In the genomic region with DNA sequence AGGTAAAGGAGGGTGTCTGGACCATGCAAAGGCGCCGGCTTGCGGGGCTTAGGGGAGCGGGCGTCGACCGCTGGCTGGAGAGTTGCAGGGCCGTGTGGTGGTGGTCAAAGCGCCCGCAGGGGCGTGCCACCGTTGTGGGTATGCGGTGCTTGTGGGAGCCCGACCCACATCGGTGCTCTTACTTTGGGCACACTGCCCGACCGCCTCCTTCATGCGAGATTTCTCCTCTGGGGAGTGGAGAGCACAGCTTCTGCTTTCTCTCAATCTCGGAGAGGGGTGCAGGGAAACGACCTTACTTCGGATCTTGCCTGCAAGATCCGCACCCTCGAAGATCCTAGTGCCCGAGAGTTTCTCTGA, we compare ENCODE assay signal across 8 mouse cellular contexts. TPM values are rescaled to one million over a fixed set of nuclear protein-coding genes. Genes with fewer than 3 reads are reported as not detected.
DNase-seq lines count a peak whose midpoint lies in the region; ATAC-seq and TF ChIP-seq lines count a peak whose summit lies in the region.

No protein-coding gene starts in this region.

- no peak; the same call in 1 of the 2 replicates for ATAC-seq in heart, embryonic 11.5 days (replicated peaks; ENCODE audit: insufficient number of reproducible peaks, low FRiP score, low TSS enrichment)
- ATAC-seq in forebrain, embryonic 15.5 days (replicated peaks), result no peak
- ATAC-seq in liver, postnatal 0 days, result peak; percentile 30; the same call in 1 of the 2 replicates

- TF ChIP-seq CTCF in E14TG2a.4 (conservative IDR thresholded peaks at IDR 0.05; ENCODE audit: low read length), result no peak
- no peak for TF ChIP-seq CTCF in liver, postnatal 0 days (IDR thresholded peaks at IDR 0.05; ENCODE audit: low read depth)

- H3K4me3 ChIP-seq in heart, embryonic 11.5 days (ENCODE audit: low read depth, low read length), result peak overlapping the region; percentile 68
- H3K4me3 ChIP-seq in E14TG2a.4 (replicated peaks; ENCODE audit: low read length), result peak overlapping the region; percentile 85
- peak overlapping the region; percentile 66 for H3K4me3 ChIP-seq in forebrain, embryonic 15.5 days
- H3K4me3 ChIP-seq in liver, postnatal 0 days (ENCODE audit: low read depth, low read length), result peak overlapping the region; percentile 62

- WGBS in heart, embryonic 11.5 days (ENCODE audit: insufficient replicate concordance), result under 1% methylated on average over 24 of the region's 24 CpGs
- 2% methylated on average over 24 of the region's 24 CpGs for WGBS in forebrain, embryonic 15.5 days
- under 1% methylated on average over 24 of the region's 24 CpGs for WGBS in liver, postnatal 0 days (ENCODE audit: insufficient replicate concordance)

- TF ChIP-seq EP300 in liver, postnatal 0 days (IDR thresholded peaks at IDR 0.05; ENCODE audit: low read depth), result no peak

- no peaks in the 10 kb centered on the region for H3K27me3 ChIP-seq in heart, embryonic 11.5 days (ENCODE audit: control insufficient read depth, insufficient read depth, low read length)
- H3K27me3 ChIP-seq in E14TG2a.4 (ENCODE audit: insufficient read depth, low read length), result peaks cover 7% of the 10 kb centered on the region; the same call in 1 of the 2 replicates
- H3K27me3 ChIP-seq in forebrain, embryonic 15.5 days, result no peaks in the 10 kb centered on the region
- no peaks in the 10 kb centered on the region for H3K27me3 ChIP-seq in liver, postnatal 0 days (ENCODE audit: insufficient read depth, low read length)

- no peaks in the 10 kb centered on the region for H3K36me3 ChIP-seq in heart, embryonic 11.5 days (ENCODE audit: control insufficient read depth, insufficient read depth, low read length)
- peaks cover 12% of the 10 kb centered on the region for H3K36me3 ChIP-seq in E14TG2a.4 (ENCODE audit: insufficient read depth, low read length)
- H3K36me3 ChIP-seq in forebrain, embryonic 15.5 days, result no peaks in the 10 kb centered on the region
- peaks cover 4% of the 10 kb centered on the region; the same call in 1 of the 2 replicates for H3K36me3 ChIP-seq in liver, postnatal 0 days (replicated peaks; ENCODE audit: insufficient read depth, low read length)

- H3K9ac ChIP-seq in heart, embryonic 11.5 days (ENCODE audit: low read depth, low read length), result peak overlapping the region; percentile 82
- H3K9ac ChIP-seq in forebrain, embryonic 15.5 days (replicated peaks), result peak overlapping the region; percentile 78
- peak overlapping the region; percentile 75 for H3K9ac ChIP-seq in liver, postnatal 0 days (replicated peaks)

- DNase-seq in heart, adult 11 months, result no peak
- DNase-seq in liver, postnatal 0 days, result no peak
- DNase-seq in adrenal gland, postnatal 36 days, result no peak
- no peak for DNase-seq in frontal cortex, adult 2 months (ENCODE audit: extremely low spot score in 1 of 2, low spot score in 1 of 2)
- DNase-seq in left cerebral cortex, adult 8-10 months (ENCODE audit: low spot score in 2 of 2), result no peak

- H3K4me2 ChIP-seq in heart, embryonic 11.5 days, result peak overlapping the region; percentile 93
- peak overlapping the region; percentile 69 for H3K4me2 ChIP-seq in forebrain, embryonic 15.5 days (replicated peaks)
- peak overlapping the region; percentile 89 for H3K4me2 ChIP-seq in liver, postnatal 0 days (ENCODE audit: low read depth, low read length)

- H3K9me3 ChIP-seq in heart, embryonic 11.5 days (replicated peaks; ENCODE audit: control insufficient read depth, low read length), result no peaks in the 10 kb centered on the region
- no peaks in the 10 kb centered on the region for H3K9me3 ChIP-seq in E14TG2a.4 (ENCODE audit: low read length)
- no peaks in the 10 kb centered on the region for H3K9me3 ChIP-seq in forebrain, embryonic 15.5 days
- H3K9me3 ChIP-seq in liver, postnatal 0 days (ENCODE audit: low read length), result no peaks in the 10 kb centered on the region

- peaks cover 41% of the 10 kb centered on the region for H3K4me1 ChIP-seq in heart, embryonic 11.5 days (ENCODE audit: control insufficient read depth, insufficient read depth, low read length)
- H3K4me1 ChIP-seq in E14TG2a.4 (replicated peaks; ENCODE audit: low read depth, low read length), result peaks cover 78% of the 10 kb centered on the region
- H3K4me1 ChIP-seq in forebrain, embryonic 15.5 days, result peaks cover 44% of the 10 kb centered on the region
- peaks cover 37% of the 10 kb centered on the region for H3K4me1 ChIP-seq in liver, postnatal 0 days (ENCODE audit: insufficient read depth)

- H3K27ac ChIP-seq in heart, embryonic 11.5 days (ENCODE audit: low read depth, low read length), result peak overlapping the region; percentile 57; the same call in 1 of the 2 replicates
- H3K27ac ChIP-seq in forebrain, embryonic 15.5 days (replicated peaks), result peak overlapping the region; percentile 94
- peak overlapping the region; percentile 60 for H3K27ac ChIP-seq in liver, postnatal 0 days (ENCODE audit: low read depth)

RNA-seq across cellular contexts. Expression of a gene that starts 0.3 kb away (rescaled TPM):
- 9.4 and 10.5 TPM in 2 replicates for polyA plus RNA-seq in heart, embryonic 11.5 days (2014; fragmentation: Nextera tagmentation; extraction: Ambion mirVana)
- 45.8 TPM in 2 replicates for polyA plus RNA-seq in forebrain, embryonic 15.5 days (2015; fragmentation: Nextera tagmentation; extraction: Ambion mirVana)
- polyA plus RNA-seq in liver, postnatal 0 days (2015; fragmentation: Nextera tagmentation; extraction: Ambion mirVana), result 3.4 and 4.1 TPM in 2 replicates
- total RNA-seq in adrenal gland, postnatal 36 days (2021), result 10 to 100 TPM; 11.4 to 12.5 TPM
- polyA plus RNA-seq in frontal cortex, adult 2 months (2012; rRNA removed), result 26.6 and 38.8 TPM in 2 replicates
- 10 to 100 TPM; 25.0 to 36.9 (median 30.7) TPM for total RNA-seq in left cerebral cortex, adult 8-10 months (2022)

RNA-seq across cellular contexts. Expression of a gene that starts 38.6 kb away (rescaled TPM):
- 27.9 and 28.2 TPM in 2 replicates for polyA plus RNA-seq in heart, embryonic 11.5 days (2014; fragmentation: Nextera tagmentation; extraction: Ambion mirVana)
- 31.0 and 34.6 TPM in 2 replicates for polyA plus RNA-seq in forebrain, embryonic 15.5 days (2015; fragmentation: Nextera tagmentation; extraction: Ambion mirVana)
- polyA plus RNA-seq in liver, postnatal 0 days (2015; fragmentation: Nextera tagmentation; extraction: Ambion mirVana), result 7.4 and 8.4 TPM in 2 replicates
- total RNA-seq in adrenal gland, postnatal 36 days (2021), result 10 to 100 TPM; 24.0 to 31.6 TPM
- 9.4 and 11.9 TPM in 2 replicates for polyA plus RNA-seq in frontal cortex, adult 2 months (2012; rRNA removed)
- 10 to 100 TPM in 2 of 4 experiments, 1 to 10 TPM in 2; 7.8 to 11.5 (median 9.5) TPM for total RNA-seq in left cerebral cortex, adult 8-10 months (2022)
